Mouse (Mus musculus) heart, adult 9 months (tissue): ENCODE measurements around the gene Pi4k2a.

Source experiments
- DNase-seq, 2 experiments: peaks; one replicate each; pipeline ENCODE4 v3.0.0; 2022; ENCODE audit warnings: low spot score in 2 of 2

The Pi4k2a gene

GRCm38 (mm10) chr19:42164188-42164587 is 73.9 kb downstream of the Pi4k2a start:
- DNase-seq: no peak

GRCm38 (mm10) chr19:42166130-42166529 is 75.9 kb downstream of the Pi4k2a start:
- DNase-seq: peak in 1 of 2 experiments; percentile 85

- no peak for DNase-seq
Observed at GRCm38 (mm10) chr19:42166766-42167165, 76.5 kb downstream of the Pi4k2a start.

DNA sequence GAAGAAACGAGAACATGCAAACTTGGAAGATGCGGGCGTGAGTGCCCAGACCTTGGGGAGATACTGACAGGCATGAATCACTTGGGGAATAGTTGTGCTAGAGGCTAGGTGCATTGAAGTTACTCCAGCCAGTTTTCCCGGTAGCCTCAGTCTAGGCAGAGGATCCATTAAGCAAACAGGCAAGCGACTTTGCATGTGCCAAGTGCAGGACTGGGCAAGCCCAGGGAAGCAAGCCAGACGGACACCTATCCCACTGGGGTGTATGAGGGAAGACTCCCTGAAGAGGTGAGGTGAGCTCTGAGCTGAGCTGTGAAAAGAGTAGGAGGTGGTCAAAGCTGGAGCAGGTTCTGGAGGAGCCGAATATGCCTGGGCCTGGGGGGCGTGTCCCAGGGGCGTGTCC is 77.2 kb downstream of the Pi4k2a start:
- DNase-seq: no peak

GRCm38 (mm10) chr19:42169322-42169975 is 79.2 kb downstream of the Pi4k2a start:
- no peak for DNase-seq

DNA sequence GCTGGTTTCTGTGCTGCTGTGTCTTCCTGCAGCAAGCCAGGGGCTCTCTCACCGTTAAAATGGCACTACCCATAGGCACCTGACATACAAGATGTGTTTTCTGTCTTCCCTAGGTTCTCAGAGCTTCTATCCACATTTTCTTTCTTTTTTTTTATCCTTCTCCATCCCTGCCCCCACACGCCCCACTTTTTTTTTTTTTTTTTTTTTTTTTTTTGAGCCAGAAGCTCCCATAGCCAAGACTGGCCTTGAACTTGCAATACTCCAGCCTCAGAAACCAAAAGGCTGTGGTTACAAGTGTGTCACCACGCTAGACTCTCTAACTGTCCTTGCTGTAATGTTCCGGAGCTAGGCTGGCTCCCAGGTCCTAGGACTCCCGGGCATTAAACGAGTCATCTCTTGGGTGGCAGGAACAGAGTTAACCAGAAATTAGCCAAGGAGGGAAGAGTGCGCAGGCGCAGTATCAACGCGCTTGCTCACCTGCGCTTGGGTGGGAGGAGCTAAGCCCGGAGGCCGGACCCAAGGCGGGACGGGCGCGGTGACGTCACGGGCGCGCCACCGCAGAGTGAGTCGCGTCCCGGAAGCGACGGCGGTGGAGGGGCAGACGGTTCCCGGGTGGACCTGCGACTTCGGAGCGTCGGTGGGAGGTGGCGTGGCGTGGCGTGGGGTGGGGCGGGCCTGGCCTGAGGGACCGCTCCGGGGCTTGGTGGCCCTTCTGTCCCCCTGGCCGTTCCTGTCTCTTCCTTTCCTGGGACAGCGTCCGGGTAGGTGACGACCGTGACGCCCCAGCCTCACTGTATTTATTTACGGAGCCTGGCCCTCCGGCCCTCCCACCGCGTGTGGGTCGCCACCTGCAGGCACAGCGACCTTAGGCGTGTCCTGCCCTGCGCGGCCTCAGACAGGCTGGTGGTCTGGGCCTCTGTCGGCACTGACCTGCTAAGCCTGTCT is 80.0 kb downstream of the Pi4k2a start:
- DNase-seq: peak; percentile 90
